Mouse (Mus musculus): ENCODE measurements at regions not wholly inside any gene's neighbourhood (a gene's known extent, or its start where the extent isn't known, plus 50 kb on each side); places are given as distances from the start of the nearest gene placed in this dataset.

DNA sequence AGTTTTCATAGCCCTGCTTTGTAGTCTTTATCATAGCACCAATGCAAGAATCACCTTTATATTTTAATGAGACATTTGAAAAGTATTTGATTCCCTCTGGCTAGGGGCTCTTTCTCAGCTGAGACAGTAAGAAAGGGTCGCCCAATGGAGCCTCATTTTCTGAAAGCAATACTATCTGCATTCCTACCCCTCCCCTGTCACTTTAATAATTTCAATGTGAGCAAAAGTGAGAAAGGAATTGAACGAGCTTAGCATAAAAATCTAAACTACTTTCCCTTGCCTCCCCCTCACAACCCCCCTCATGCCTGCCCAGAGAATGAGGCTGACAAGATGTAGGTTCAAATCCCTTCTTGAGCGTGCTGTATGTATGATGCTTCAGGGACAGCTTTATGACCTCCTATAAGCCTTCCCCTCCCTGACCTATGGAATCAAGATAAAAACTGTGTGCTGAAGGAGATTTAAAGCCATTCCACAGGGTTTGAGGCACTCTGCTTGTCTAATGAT is 266.6 kb downstream of the Fam49a start:
- 63% methylated on average over 3 of the region's 3 CpGs for WGBS
- no peaks in the 10 kb centered on the region for H3K27me3 ChIP-seq (ENCODE audit: control insufficient read depth, insufficient read depth, low read depth, low read length)
- no peaks in the 10 kb centered on the region for H3K36me3 ChIP-seq (ENCODE audit: control insufficient read depth, insufficient read depth, low read length)
- H3K4me2 ChIP-seq (ENCODE audit: low read depth, low read length) = no peak overlapping the region
- no peak for ATAC-seq (ENCODE audit: low read depth)
- no peak overlapping the region for H3K9ac ChIP-seq (ENCODE audit: low read length)
- H3K4me1 ChIP-seq (replicated peaks; ENCODE audit: control insufficient read depth, insufficient read depth, low read length) = peaks cover 3% of the 10 kb centered on the region; the same call in 1 of the 2 replicates
- no peak overlapping the region for H3K4me3 ChIP-seq (ENCODE audit: low read length)
- H3K9me3 ChIP-seq (ENCODE audit: control insufficient read depth, low read length) = no peaks in the 10 kb centered on the region
- no peak overlapping the region for H3K27ac ChIP-seq (ENCODE audit: low read length)

DNA sequence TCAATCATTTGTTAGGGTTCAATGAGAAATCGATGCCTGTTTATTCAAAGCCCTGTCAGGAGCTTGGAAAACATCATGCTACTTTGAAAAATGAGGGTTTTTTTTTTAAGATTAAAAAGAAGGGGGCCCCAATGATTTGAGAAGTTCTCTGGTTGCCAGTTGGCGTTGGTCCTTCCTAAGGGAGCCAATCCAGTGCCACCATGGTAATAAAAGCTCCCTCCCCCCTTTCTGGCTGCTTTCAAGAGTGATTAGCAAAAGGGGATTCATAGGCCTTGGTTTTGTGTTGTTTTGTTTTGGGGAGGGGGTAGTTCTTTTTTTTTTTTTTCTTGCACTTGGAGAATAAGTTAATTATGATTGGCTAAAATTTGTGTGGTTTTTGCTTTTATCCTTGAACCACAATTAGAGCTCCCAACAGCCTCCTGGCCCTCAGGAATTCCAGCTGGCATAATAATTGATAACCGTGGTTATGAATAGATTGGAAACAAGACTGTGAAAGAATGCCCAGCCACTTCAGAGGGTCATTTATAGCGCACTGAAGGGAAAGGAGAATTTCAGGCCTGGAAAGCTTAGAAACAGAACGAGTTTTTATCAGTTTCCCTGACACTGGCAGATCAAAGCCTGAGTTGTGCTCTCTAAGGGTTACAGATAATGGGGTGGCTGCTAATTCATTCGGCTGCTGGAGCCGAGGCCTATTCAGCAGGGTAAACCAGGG is 266.0 kb downstream of the Fam49a start:
- H3K27ac ChIP-seq (ENCODE audit: low read length) = no peak overlapping the region
- WGBS = 33% methylated on average over 7 of the region's 7 CpGs
- ATAC-seq (ENCODE audit: low read depth) = no peak

DNA sequence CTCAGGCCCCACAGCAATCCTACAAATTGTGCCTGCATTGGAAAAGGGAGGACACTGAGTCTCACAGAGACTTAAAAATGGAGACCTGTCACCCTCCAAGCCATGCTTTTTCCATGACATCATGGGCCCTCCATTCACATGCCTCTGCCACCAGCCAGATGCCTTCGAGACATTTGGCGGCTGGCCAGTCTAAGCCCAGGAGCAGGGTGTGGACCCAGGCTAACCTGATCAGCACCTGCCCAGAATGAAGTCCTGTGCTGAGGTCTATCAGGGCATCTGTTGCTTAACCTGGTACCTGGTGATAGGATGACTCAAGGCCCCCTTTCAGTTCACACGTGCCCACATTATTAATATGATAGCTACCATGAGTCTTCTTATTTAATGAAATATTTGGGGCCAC is 265.4 kb downstream of the Fam49a start:
- no peaks in the 10 kb centered on the region for H3K36me3 ChIP-seq (ENCODE audit: control insufficient read depth, insufficient read depth, low read length)
- no peaks in the 10 kb centered on the region for H3K9me3 ChIP-seq (ENCODE audit: control insufficient read depth, low read length)
- peak; percentile 83 for ATAC-seq (ENCODE audit: low read depth)
- no peak overlapping the region for H3K4me2 ChIP-seq (ENCODE audit: low read depth, low read length)
- no peaks in the 10 kb centered on the region for H3K27me3 ChIP-seq (ENCODE audit: control insufficient read depth, insufficient read depth, low read depth, low read length)
- H3K9ac ChIP-seq (ENCODE audit: low read length) = no peak overlapping the region
- no peak overlapping the region for H3K4me3 ChIP-seq (ENCODE audit: low read length)
- peaks cover 3% of the 10 kb centered on the region; the same call in 1 of the 2 replicates for H3K4me1 ChIP-seq (replicated peaks; ENCODE audit: control insufficient read depth, insufficient read depth, low read length)
- no peak overlapping the region for H3K27ac ChIP-seq (ENCODE audit: low read length)
- WGBS = 67% methylated on average over 3 of the region's 3 CpGs

More for the DNA sequence above, 266.0 kb downstream of the Fam49a start:
- no peak overlapping the region for H3K4me2 ChIP-seq (ENCODE audit: low read depth, low read length)
- H3K9me3 ChIP-seq (ENCODE audit: control insufficient read depth, low read length) = no peaks in the 10 kb centered on the region
- H3K27me3 ChIP-seq (ENCODE audit: control insufficient read depth, insufficient read depth, low read depth, low read length) = no peaks in the 10 kb centered on the region
- no peak overlapping the region for H3K4me3 ChIP-seq (ENCODE audit: low read length)
- no peak overlapping the region for H3K9ac ChIP-seq (ENCODE audit: low read length)
- no peaks in the 10 kb centered on the region for H3K36me3 ChIP-seq (ENCODE audit: control insufficient read depth, insufficient read depth, low read length)
- peaks cover 3% of the 10 kb centered on the region; the same call in 1 of the 2 replicates for H3K4me1 ChIP-seq (replicated peaks; ENCODE audit: control insufficient read depth, insufficient read depth, low read length)

DNA sequence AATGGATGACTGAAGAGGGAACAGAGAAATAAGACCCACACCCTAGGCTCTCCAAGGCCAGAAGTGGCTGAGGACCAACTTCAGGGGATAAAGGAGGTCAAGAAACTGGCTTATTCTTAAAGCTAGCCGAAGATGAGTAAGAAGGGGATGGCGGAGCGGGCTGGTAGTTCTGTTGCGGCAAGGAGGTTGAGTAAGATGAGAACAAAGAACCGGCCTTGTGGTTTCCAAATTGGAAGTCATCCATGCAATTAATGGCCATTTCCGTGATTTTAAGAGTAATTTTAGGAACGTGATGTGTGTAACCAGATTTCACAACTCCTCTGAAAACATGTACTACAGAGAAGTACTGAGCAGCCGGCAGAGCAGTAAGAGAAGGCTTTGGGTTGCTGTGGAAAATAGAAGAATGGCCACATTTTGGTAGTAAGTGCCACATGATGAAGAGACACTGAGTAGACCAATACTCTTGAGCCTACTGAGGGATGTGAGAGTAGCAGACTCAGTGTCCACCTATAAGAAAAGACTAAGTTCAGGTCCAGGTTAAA is 258.4 kb downstream of the Fam49a start:
- Histone ChIP-seq H3K4me1 (replicated peaks; ENCODE audit: control insufficient read depth, insufficient read depth, low read length) (no peaks in the 10 kb centered on the region), H3K36me3 (ENCODE audit: control insufficient read depth, insufficient read depth, low read length) (no peaks in the 10 kb centered on the region), H3K27ac (ENCODE audit: low read length) (no peak overlapping the region), H3K9ac (ENCODE audit: low read length) (no peak overlapping the region), H3K9me3 (ENCODE audit: control insufficient read depth, low read length) (no peaks in the 10 kb centered on the region), H3K4me3 (ENCODE audit: low read length) (no peak overlapping the region), H3K4me2 (ENCODE audit: low read depth, low read length) (no peak overlapping the region), H3K27me3 (ENCODE audit: control insufficient read depth, insufficient read depth, low read depth, low read length) (no peaks in the 10 kb centered on the region)
- ATAC-seq (ENCODE audit: low read depth) = no peak
- WGBS = 87% methylated on average over 8 of the region's 8 CpGs

DNA sequence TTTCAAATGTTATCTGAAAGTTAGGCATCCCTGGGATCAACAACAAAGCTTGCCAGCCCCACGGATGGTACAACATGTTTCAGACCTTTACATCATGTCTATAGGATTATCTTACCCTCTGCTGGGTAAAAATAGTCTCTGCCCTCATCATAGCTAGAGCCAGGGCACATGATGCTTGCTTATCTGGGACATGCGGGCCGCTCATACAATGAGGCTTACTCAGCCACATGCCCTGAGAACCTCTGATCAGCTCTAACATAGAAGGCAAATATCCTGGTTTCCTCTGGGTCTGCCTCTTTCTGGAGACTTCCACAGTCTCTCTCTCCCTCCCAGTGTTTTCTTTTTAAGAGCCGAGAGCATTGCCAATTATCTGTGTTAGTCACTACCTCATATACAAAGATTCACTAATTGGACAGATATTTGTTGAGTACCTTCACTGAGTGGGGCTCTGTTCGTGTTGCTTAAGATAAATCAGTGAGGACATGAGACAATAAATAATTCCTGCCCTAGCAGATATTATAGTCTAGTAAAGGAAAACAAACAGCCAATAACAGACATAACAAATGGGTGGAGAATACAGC is 256.6 kb downstream of the Fam49a start:
- no peak overlapping the region for H3K9ac ChIP-seq (ENCODE audit: low read length)
- H3K27me3 ChIP-seq (ENCODE audit: control insufficient read depth, insufficient read depth, low read depth, low read length) = no peaks in the 10 kb centered on the region
- H3K4me3 ChIP-seq (ENCODE audit: low read length) = no peak overlapping the region
- WGBS = 40% methylated on average over 5 of the region's 5 CpGs
- H3K9me3 ChIP-seq (ENCODE audit: control insufficient read depth, low read length) = no peaks in the 10 kb centered on the region
- no peak overlapping the region for H3K4me2 ChIP-seq (ENCODE audit: low read depth, low read length)
- H3K27ac ChIP-seq (ENCODE audit: low read length) = no peak overlapping the region
- no peaks in the 10 kb centered on the region for H3K36me3 ChIP-seq (ENCODE audit: control insufficient read depth, insufficient read depth, low read length)
- ATAC-seq (ENCODE audit: low read depth) = no peak
- H3K4me1 ChIP-seq (replicated peaks; ENCODE audit: control insufficient read depth, insufficient read depth, low read length) = no peaks in the 10 kb centered on the region

DNA sequence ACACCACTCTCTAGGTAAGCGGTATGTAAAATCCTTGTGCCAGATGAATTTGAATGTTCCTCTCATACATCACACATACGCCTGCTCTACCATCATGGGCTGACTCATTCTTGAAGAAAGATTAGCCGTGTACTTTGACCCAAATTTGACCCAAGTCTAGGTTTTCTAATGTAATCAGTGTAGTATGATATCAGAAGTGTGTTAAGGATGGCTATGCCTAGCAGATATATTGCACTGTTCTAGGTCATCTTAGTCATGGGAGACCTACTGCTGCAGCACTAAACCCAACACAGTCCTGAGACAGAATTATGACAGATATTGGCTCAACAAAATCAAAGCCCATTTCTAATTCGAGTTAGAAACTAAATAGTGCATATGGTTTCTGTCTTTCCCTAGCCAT is 255.1 kb downstream of the Fam49a start:
- no peak overlapping the region for H3K9ac ChIP-seq (ENCODE audit: low read length)
- no peaks in the 10 kb centered on the region for H3K4me1 ChIP-seq (replicated peaks; ENCODE audit: control insufficient read depth, insufficient read depth, low read length)
- H3K27me3 ChIP-seq (ENCODE audit: control insufficient read depth, insufficient read depth, low read depth, low read length) = no peaks in the 10 kb centered on the region
- H3K4me2 ChIP-seq (ENCODE audit: low read depth, low read length) = no peak overlapping the region
- no peaks in the 10 kb centered on the region for H3K36me3 ChIP-seq (ENCODE audit: control insufficient read depth, insufficient read depth, low read length)
- ATAC-seq (ENCODE audit: low read depth) = no peak
- no peaks in the 10 kb centered on the region for H3K9me3 ChIP-seq (ENCODE audit: control insufficient read depth, low read length)
- WGBS = 74% methylated on average over 4 of the region's 4 CpGs
- H3K4me3 ChIP-seq (ENCODE audit: low read length) = no peak overlapping the region
- H3K27ac ChIP-seq (ENCODE audit: low read length) = no peak overlapping the region

DNA sequence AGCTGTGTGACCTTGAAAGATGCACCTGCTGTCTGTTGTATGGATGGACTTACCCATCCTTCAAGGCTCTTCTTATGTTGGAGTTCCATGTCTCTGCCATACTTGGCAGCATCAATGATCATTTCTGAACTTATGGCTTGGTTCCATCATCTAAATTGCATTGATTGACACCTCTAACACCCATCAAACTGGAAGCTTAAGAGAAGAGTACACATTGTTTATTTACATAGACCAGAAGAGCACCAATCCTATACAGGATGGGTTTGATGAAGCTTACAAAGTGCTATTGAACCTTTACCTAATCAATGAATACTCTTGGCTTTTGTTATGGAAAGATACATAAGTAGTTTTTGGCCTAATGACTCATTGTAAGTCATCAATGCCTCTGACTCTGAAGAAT is 248.8 kb downstream of the Fam49a start:
- Histone ChIP-seq H3K4me1 (replicated peaks; ENCODE audit: control insufficient read depth, insufficient read depth, low read length) (peaks cover 6% of the 10 kb centered on the region; the same call in 1 of the 2 replicates), H3K9ac (ENCODE audit: low read length) (no peak overlapping the region), H3K4me2 (ENCODE audit: low read depth, low read length) (no peak overlapping the region), H3K9me3 (ENCODE audit: control insufficient read depth, low read length) (no peaks in the 10 kb centered on the region), H3K4me3 (ENCODE audit: low read length) (no peak overlapping the region), H3K27me3 (ENCODE audit: control insufficient read depth, insufficient read depth, low read depth, low read length) (no peaks in the 10 kb centered on the region), H3K27ac (ENCODE audit: low read length) (no peak overlapping the region), H3K36me3 (ENCODE audit: control insufficient read depth, insufficient read depth, low read length) (no peaks in the 10 kb centered on the region)
- no peak for ATAC-seq (ENCODE audit: low read depth)

DNA sequence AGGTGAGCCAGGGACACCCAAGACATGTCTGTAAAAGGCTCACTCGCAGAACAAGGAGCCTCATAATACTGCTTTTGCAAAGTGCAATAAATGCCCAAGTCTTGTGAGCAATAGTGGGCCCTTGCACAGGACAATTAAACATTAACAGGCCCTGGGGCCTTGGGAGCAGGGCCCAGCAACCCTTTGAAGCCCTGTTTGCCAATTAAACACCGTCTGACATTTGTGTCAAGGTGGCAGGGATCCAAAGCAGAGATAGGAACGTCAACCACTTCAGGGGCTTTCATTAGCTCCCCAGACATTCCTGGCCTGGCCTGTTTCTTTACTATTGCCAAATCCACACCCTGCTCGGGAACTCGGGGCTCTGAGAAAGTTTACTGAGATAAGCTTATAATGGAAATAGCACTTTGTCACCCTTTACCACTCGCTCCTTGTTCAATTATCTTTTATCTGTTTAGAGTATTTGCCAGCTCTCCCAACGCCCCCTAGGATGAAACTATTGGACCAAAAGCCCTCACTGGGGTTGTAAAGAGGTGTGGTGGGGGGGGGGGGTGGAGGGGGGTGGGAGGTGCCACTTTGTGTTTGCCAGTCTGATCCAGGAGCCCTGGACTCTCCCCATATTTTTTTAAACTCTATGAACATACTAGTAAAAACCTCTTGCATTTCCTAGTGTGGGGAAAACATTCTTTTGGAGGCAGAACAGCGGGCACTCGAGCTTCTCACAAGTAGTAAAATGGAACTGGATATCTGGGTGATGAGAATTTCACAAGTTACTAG is 247.4 kb downstream of the Fam49a start:
- H3K4me3 ChIP-seq (ENCODE audit: low read length) = no peak overlapping the region
- H3K4me2 ChIP-seq (ENCODE audit: low read depth, low read length) = 0 out of 2 replicates have a peak overlapping the region, but pooled peaks have one; percentile 10
- peak; percentile 94 for ATAC-seq (ENCODE audit: low read depth)
- 27% methylated on average over 9 of the region's 9 CpGs for WGBS
- no peaks in the 10 kb centered on the region for H3K36me3 ChIP-seq (ENCODE audit: control insufficient read depth, insufficient read depth, low read length)
- H3K27me3 ChIP-seq (ENCODE audit: control insufficient read depth, insufficient read depth, low read depth, low read length) = no peaks in the 10 kb centered on the region
- no peaks in the 10 kb centered on the region for H3K9me3 ChIP-seq (ENCODE audit: control insufficient read depth, low read length)
- H3K27ac ChIP-seq (ENCODE audit: low read length) = peak overlapping the region; percentile 77
- H3K4me1 ChIP-seq (replicated peaks; ENCODE audit: control insufficient read depth, insufficient read depth, low read length) = peaks cover 6% of the 10 kb centered on the region; the same call in 1 of the 2 replicates
- no peak overlapping the region for H3K9ac ChIP-seq (ENCODE audit: low read length)

Measured in lung, embryonic 16.5 days (tissue).